Mouse (Mus musculus): ENCODE data around the gene Serpina10.

DNA sequence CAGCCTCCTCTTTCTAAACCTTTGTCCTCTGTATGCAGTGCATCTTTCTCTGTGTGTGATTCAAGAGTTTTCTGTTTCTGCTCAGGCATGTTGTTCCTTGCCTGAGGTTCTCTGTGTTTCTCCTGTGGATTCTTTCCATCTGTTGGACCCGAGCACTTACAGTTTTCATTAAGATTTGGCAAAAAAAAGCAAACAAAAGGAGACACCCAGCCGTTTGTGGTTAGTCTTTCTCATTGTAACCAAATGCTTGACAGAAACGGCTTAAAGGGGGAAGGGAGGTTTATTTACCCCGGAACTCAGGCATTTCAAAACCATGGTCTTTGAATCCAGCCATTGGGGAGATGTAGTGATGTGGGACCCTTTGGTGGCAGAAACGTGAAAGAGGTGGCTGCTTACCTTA, 13.4 kb upstream of the Serpina10 start:
- TF ChIP-seq CTCF (IDR thresholded peaks at IDR 0.05; ENCODE audit: low read depth, low read length): no peak
- no peak for TF ChIP-seq TAL1 (conservative IDR thresholded peaks at IDR 0.05; ENCODE audit: low read depth, low read length)
- TF ChIP-seq POLR2AphosphoS5 (IDR thresholded peaks at IDR 0.05; ENCODE audit: insufficient replicate concordance, low read depth, low read length): no peak
- TF ChIP-seq GATA1 (IDR thresholded peaks at IDR 0.05; ENCODE audit: borderline replicate concordance, low read length): no peak
